Mouse (Mus musculus) liver, postnatal 0 days (tissue): ENCODE measurements around the gene Nhlrc4.

Source experiments
- CTCF ChIP-seq: sonication (generic); IDR thresholded peaks from 2 replicates; pipeline ENCODE4 v1.5.1; 2016; ENCODE audit warnings: antibody characterized with exemption, low read depth
- EP300 ChIP-seq: IDR thresholded peaks from 2 replicates; pipeline ENCODE4 v1.6.1; 2016; ENCODE audit warnings: antibody characterized with exemption, low read depth, mild to moderate bottlenecking

DNA sequence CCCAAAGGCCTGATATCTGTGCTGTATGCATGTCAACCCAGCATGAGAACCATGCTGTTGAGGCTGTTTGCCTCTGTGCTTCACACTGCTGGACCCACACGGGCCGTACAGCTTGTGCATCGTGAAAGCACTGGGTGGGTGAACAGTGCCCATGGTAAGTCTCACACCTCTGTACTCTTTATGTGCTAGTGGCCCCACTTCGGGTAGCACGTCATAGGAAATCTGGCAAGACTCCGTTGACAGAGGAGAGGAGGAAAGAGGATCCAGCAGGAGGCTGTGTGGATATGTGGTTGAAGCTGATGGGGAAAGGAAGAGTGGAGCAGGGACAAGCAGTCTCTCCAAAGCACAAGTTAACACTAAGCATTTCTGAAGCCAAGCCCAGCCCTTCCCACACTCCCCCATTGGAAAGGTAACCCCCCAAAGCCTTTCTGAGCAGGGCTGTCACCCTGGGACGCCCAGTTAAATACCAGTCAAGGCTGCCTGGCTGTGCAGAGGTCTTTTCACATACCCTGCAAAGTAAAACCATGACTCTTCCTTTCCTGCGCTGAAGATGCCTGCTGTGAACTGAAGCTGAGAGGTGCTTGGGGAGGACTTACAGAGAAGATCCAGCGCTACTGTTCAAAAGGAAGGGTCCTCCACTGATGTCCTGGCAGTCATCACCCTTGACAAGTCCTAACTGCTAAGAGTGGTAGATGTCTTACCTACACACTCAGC is 26.6 kb downstream of the Nhlrc4 start:
- TF ChIP-seq CTCF (no peak), EP300 (no peak)
